Mouse (Mus musculus) midbrain, embryonic 10.5 days (tissue): ENCODE measurements around the gene Wdr82. TPM values are rescaled to one million over a fixed set of nuclear protein-coding genes. Genes with fewer than 3 reads are reported as not detected.
A peak's percentile ranks its signal among the peaks of the same experiment; 100 is the strongest.

Source experiments
- DNase-seq: peaks from one replicate; pipeline ENCODE4 v3.0.0-alpha.2; 2017; ENCODE audit warnings: low spot score
- H3K27ac ChIP-seq: fragments of 300-500 bp; sonication (generic); replicated peaks from 2 replicates; pipeline ENCODE4 v1.5.1; 2016; ENCODE audit warnings: mild to moderate bottlenecking
- H3K27me3 ChIP-seq: fragments of 300-500 bp; sonication (generic); 2 replicates; pipeline ENCODE4 v1.6.1; 2016; ENCODE audit warnings: low read depth, mild to moderate bottlenecking; ENCODE audit not compliant: poor library complexity, severe bottlenecking
- H3K36me3 ChIP-seq: fragments of 300-500 bp; sonication (generic); 2 replicates; pipeline ENCODE4 v1.6.1; 2016; ENCODE audit warnings: mild to moderate bottlenecking, moderate library complexity
- H3K4me1 ChIP-seq: fragments of 300-500 bp; sonication (generic); 2 replicates; pipeline ENCODE4 v1.6.1; 2016
- H3K4me3 ChIP-seq: fragments of 300-500 bp; sonication (generic); 2 replicates; pipeline ENCODE4 v1.5.1; 2016; ENCODE audit warnings: mild to moderate bottlenecking, moderate library complexity
- H3K9me3 ChIP-seq: fragments of 300-500 bp; sonication (generic); replicated peaks from 2 replicates; pipeline ENCODE4 v1.6.1; 2016; ENCODE audit warnings: mild to moderate bottlenecking
- WGBS: fragments of 180-500 bp; shearing (Covaris S2); methylation state at CpG from one replicate; pipeline ENCODE4 v1.1.7; 2016; 5-methylcytosine and 5-hydroxymethylcytosine counted together
- polyA plus RNA-seq: library from polyadenylated mRNA; unstranded; fragments of >200 nt; fragmentation: Nextera tagmentation; extraction: Ambion mirVana; gene quantifications from 2 replicates; pipeline ENCODE4 v1.2.1, GENCODE M21; 2016

The Wdr82 gene
- polyA plus RNA-seq, 1 experiment from 2014 or later = 23.4 TPM

GRCm38 (mm10) chr9:106203990-106204851, 33.5 kb downstream of the Wdr82 start:
- no peaks in the 10 kb centered on the region for H3K9me3 ChIP-seq
- peak overlapping the region; percentile 86 for H3K27ac ChIP-seq
- no peak for DNase-seq
- H3K4me1 ChIP-seq = peaks cover 49% of the 10 kb centered on the region
- WGBS = 86% methylated on average over 7 of the region's 7 CpGs
- H3K4me3 ChIP-seq = peak overlapping the region; percentile 74
- peaks cover 19% of the 10 kb centered on the region for H3K36me3 ChIP-seq
- peaks cover 8% of the 10 kb centered on the region; the same call in 1 of the 2 replicates for H3K27me3 ChIP-seq

GRCm38 (mm10) chr9:106205713-106206290, 35.1 kb downstream of the Wdr82 start:
- WGBS = 85% methylated on average over 7 of the region's 7 CpGs
- DNase-seq = no peak

GRCm38 (mm10) chr9:106206515-106206914, 35.8 kb downstream of the Wdr82 start:
- no peak for DNase-seq
- 89% methylated on average over 2 of the region's 2 CpGs for WGBS

More at GRCm38 (mm10) chr9:106205713-106206290, 35.1 kb downstream of the Wdr82 start:
- Histone ChIP-seq H3K9me3 (no peaks in the 10 kb centered on the region), H3K4me1 (peaks cover 41% of the 10 kb centered on the region), H3K27ac (no peak overlapping the region), H3K36me3 (peaks cover 22% of the 10 kb centered on the region), H3K27me3 (no peaks in the 10 kb centered on the region), H3K4me3 (no peak overlapping the region)

GRCm38 (mm10) chr9:106208181-106208580, 37.5 kb downstream of the Wdr82 start:
- 84% methylated on average over 5 of the region's 5 CpGs for WGBS
- no peaks in the 10 kb centered on the region for H3K9me3 ChIP-seq
- no peak overlapping the region for H3K27ac ChIP-seq
- H3K4me1 ChIP-seq = peaks cover 47% of the 10 kb centered on the region
- peaks cover 32% of the 10 kb centered on the region for H3K36me3 ChIP-seq
- H3K4me3 ChIP-seq = no peak overlapping the region
- no peaks in the 10 kb centered on the region for H3K27me3 ChIP-seq
- no peak for DNase-seq

More at GRCm38 (mm10) chr9:106206515-106206914, 35.8 kb downstream of the Wdr82 start:
- Histone ChIP-seq H3K4me1 (peaks cover 49% of the 10 kb centered on the region), H3K36me3 (peaks cover 22% of the 10 kb centered on the region), H3K27ac (no peak overlapping the region), H3K27me3 (no peaks in the 10 kb centered on the region), H3K4me3 (no peak overlapping the region), H3K9me3 (no peaks in the 10 kb centered on the region)

- no peak for DNase-seq
- H3K4me1 ChIP-seq = peaks cover 29% of the 10 kb centered on the region
- H3K9me3 ChIP-seq = no peaks in the 10 kb centered on the region
- no peak overlapping the region for H3K4me3 ChIP-seq
- H3K36me3 ChIP-seq = peaks cover 50% of the 10 kb centered on the region
- no peaks in the 10 kb centered on the region for H3K27me3 ChIP-seq
- H3K27ac ChIP-seq = no peak overlapping the region
- 94% methylated on average over 4 of the region's 4 CpGs for WGBS
Observed at GRCm38 (mm10) chr9:106209954-106210353, 39.2 kb downstream of the Wdr82 start.

GRCm38 (mm10) chr9:106210853-106211609, 40.3 kb downstream of the Wdr82 start:
- peak overlapping the region; percentile 43 for H3K4me3 ChIP-seq
- DNase-seq = peak; percentile 31
- H3K36me3 ChIP-seq = peaks cover 56% of the 10 kb centered on the region

GRCm38 (mm10) chr9:106211680-106212593, 41.2 kb downstream of the Wdr82 start:
- Histone ChIP-seq H3K4me1 (peaks cover 20% of the 10 kb centered on the region), H3K4me3 (peak overlapping the region; percentile 43), H3K36me3 (peaks cover 53% of the 10 kb centered on the region), H3K27me3 (no peaks in the 10 kb centered on the region), H3K27ac (peak overlapping the region; percentile 78), H3K9me3 (no peaks in the 10 kb centered on the region)
- peak; percentile 91 for DNase-seq
- WGBS = 17% methylated on average over 37 of the region's 37 CpGs

More at GRCm38 (mm10) chr9:106210853-106211609, 40.3 kb downstream of the Wdr82 start:
- Histone ChIP-seq H3K4me1 (peaks cover 20% of the 10 kb centered on the region), H3K27ac (peak overlapping the region; percentile 78), H3K9me3 (no peaks in the 10 kb centered on the region), H3K27me3 (no peaks in the 10 kb centered on the region)
- WGBS = 37% methylated on average over 9 of the region's 9 CpGs

- DNase-seq = no peak
- Histone ChIP-seq H3K4me3 (no peak overlapping the region), H3K27me3 (no peaks in the 10 kb centered on the region), H3K36me3 (peaks cover 50% of the 10 kb centered on the region), H3K27ac (peak overlapping the region; percentile 78), H3K9me3 (no peaks in the 10 kb centered on the region), H3K4me1 (peaks cover 20% of the 10 kb centered on the region)
- WGBS = 90% methylated on average over 12 of the region's 12 CpGs
Observed at GRCm38 (mm10) chr9:106212594-106212981, 41.9 kb downstream of the Wdr82 start.

- H3K36me3 ChIP-seq = peaks cover 34% of the 10 kb centered on the region
- H3K27me3 ChIP-seq = no peaks in the 10 kb centered on the region
- no peaks in the 10 kb centered on the region for H3K9me3 ChIP-seq
- H3K27ac ChIP-seq = no peak overlapping the region
- 85% methylated on average over 6 of the region's 6 CpGs for WGBS
- DNase-seq = no peak
- H3K4me3 ChIP-seq = no peak overlapping the region
- H3K4me1 ChIP-seq = peaks cover 20% of the 10 kb centered on the region
Observed at GRCm38 (mm10) chr9:106215341-106216125, 44.8 kb downstream of the Wdr82 start.

- WGBS = 88% methylated on average over 7 of the region's 7 CpGs
- no peak for DNase-seq
- no peak overlapping the region for H3K27ac ChIP-seq
- H3K4me3 ChIP-seq = no peak overlapping the region
- peaks cover 6% of the 10 kb centered on the region for H3K4me1 ChIP-seq
- no peaks in the 10 kb centered on the region for H3K27me3 ChIP-seq
- H3K36me3 ChIP-seq = peaks cover 34% of the 10 kb centered on the region
- H3K9me3 ChIP-seq = no peaks in the 10 kb centered on the region
Observed at GRCm38 (mm10) chr9:106216971-106217370, 46.2 kb downstream of the Wdr82 start.

GRCm38 (mm10) chr9:106220894-106221523, 50.3 kb downstream of the Wdr82 start:
- Histone ChIP-seq H3K4me1 (peaks cover 4% of the 10 kb centered on the region), H3K27me3 (peaks cover 24% of the 10 kb centered on the region), H3K36me3 (no peaks in the 10 kb centered on the region), H3K4me3 (no peak overlapping the region), H3K9me3 (no peaks in the 10 kb centered on the region), H3K27ac (no peak overlapping the region)
- DNase-seq = no peak
- 79% methylated on average over 8 of the region's 8 CpGs for WGBS
